Mouse (Mus musculus) lung, embryonic 16.5 days (tissue): ENCODE measurements around the gene Ip6k3. TPM values are rescaled to one million over a fixed set of nuclear protein-coding genes. Genes with fewer than 3 reads are reported as not detected.

Experiments
- ATAC-seq: fragments of 200-750 bp; cut with Nextera tagmentation; 2 replicates; pipeline ENCODE4 v1.8.0; 2017; ENCODE audit warnings: low read depth, mild to moderate bottlenecking, moderate library complexity
- H3K27ac ChIP-seq: fragments of 300-500 bp; sonication (generic); 2 replicates; pipeline ENCODE4 v1.5.1; 2014; ENCODE audit warnings: mild to moderate bottlenecking, control low read depth, low read length
- H3K27me3 ChIP-seq: fragments of 300-500 bp; sonication (generic); 2 replicates; pipeline ENCODE4 v1.6.1; 2014; ENCODE audit warnings: low read depth, low read length, mixed read lengths; ENCODE audit not compliant: control insufficient read depth, insufficient read depth
- H3K36me3 ChIP-seq: fragments of 300-500 bp; sonication (generic); 2 replicates; pipeline ENCODE4 v1.6.1; 2014; ENCODE audit warnings: low read length; ENCODE audit not compliant: control insufficient read depth, insufficient read depth
- H3K4me1 ChIP-seq: fragments of 300-500 bp; sonication (generic); replicated peaks from 2 replicates; pipeline ENCODE4 v1.6.1; 2014; ENCODE audit warnings: low read length, mixed read lengths; ENCODE audit not compliant: control insufficient read depth, insufficient read depth
- H3K4me2 ChIP-seq: fragments of 300-500 bp; sonication (generic); 2 replicates; pipeline ENCODE4 v1.6.1; 2014; ENCODE audit warnings: low read depth, low read length, control low read depth
- H3K4me3 ChIP-seq: fragments of 300-500 bp; sonication (generic); 2 replicates; pipeline ENCODE4 v1.5.1; 2014; ENCODE audit warnings: mild to moderate bottlenecking, low read length, control low read depth
- H3K9ac ChIP-seq: fragments of 300-500 bp; sonication (generic); 2 replicates; pipeline ENCODE4 v1.6.1; 2014; ENCODE audit warnings: low read length, control low read depth
- H3K9me3 ChIP-seq: fragments of 300-500 bp; sonication (generic); 2 replicates; pipeline ENCODE4 v1.6.1; 2016; ENCODE audit warnings: low read length; ENCODE audit not compliant: control insufficient read depth
- WGBS: fragments of 180-500 bp; shearing (Covaris S2); extraction: QIAGEN DNeasy Blood & Tissue Kit; methylation state at CpG from one replicate; pipeline ENCODE4 v1.1.7; 2014; 5-methylcytosine and 5-hydroxymethylcytosine counted together
- polyA plus RNA-seq: library from polyadenylated mRNA; unstranded; fragments of >200 nt; fragmentation: Nextera tagmentation; extraction: Ambion mirVana; gene quantifications from 2 replicates; pipeline ENCODE4 v1.2.1, GENCODE M21; 2015

Ip6k3 gene
- polyA plus RNA-seq, 1 experiment from 2014 or later: 0.16 TPM

GRCm38 (mm10) chr17:27176287-27176686 lies 8.7 kb upstream of the Ip6k3 start:
- no peak for ATAC-seq
- Histone ChIP-seq H3K9me3 (no peaks in the 10 kb centered on the region), H3K4me3 (no peak overlapping the region), H3K36me3 (no peaks in the 10 kb centered on the region), H3K27ac (no peak overlapping the region), H3K4me2 (no peak overlapping the region), H3K4me1 (peaks cover 3% of the 10 kb centered on the region; the same call in 1 of the 2 replicates), H3K27me3 (no peaks in the 10 kb centered on the region), H3K9ac (no peak overlapping the region)
- WGBS: 60% methylated on average over 3 of the region's 3 CpGs

DNA sequence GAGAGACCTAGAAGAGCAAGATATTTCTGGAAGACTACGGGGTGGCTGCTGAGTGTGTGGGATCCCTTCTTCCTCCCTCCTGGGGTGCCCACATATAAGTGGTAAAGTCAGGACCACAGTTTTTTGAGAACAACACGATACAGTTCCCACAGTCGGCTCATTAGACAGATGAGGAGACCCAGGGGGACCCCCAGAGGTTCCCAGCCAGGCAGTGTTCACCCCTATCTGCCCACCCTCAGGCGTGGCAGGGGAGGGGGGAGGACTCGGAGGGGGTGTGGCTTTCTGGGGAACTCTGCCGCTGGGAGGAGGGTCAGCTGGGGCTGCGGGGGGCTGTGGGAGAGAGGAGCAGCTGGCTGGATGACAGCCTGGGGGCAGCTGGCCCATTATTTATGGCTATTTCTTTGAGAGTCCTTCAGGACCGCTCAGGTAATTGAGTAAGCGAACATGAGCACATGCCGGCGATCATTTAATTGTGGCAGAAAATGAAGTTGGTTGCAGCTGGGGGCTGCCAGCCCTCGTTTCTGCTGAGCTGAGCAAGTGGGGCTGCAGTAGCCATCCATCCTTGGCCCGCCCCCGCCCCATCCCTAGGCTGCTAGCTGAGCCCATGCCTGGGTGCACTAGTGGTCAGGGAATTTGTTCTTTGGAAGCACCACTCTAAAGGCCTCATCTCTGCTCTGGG lies 7.7 kb upstream of the Ip6k3 start:
- ATAC-seq: no peak
- H3K4me2 ChIP-seq: no peak overlapping the region
- 25% methylated on average over 14 of the region's 14 CpGs for WGBS

GRCm38 (mm10) chr17:27173715-27174114 lies 6.1 kb upstream of the Ip6k3 start:
- Histone ChIP-seq H3K4me3 (no peak overlapping the region), H3K27ac (no peak overlapping the region), H3K27me3 (no peaks in the 10 kb centered on the region), H3K9me3 (no peaks in the 10 kb centered on the region), H3K4me2 (no peak overlapping the region), H3K4me1 (peaks cover 3% of the 10 kb centered on the region; the same call in 1 of the 2 replicates), H3K9ac (no peak overlapping the region), H3K36me3 (no peaks in the 10 kb centered on the region)
- ATAC-seq: no peak
- 53% methylated on average over 3 of the region's 3 CpGs for WGBS

More for the DNA sequence above, 7.7 kb upstream of the Ip6k3 start:
- H3K9me3 ChIP-seq: no peaks in the 10 kb centered on the region
- H3K9ac ChIP-seq: no peak overlapping the region
- no peak overlapping the region for H3K27ac ChIP-seq
- no peaks in the 10 kb centered on the region for H3K36me3 ChIP-seq
- peaks cover 3% of the 10 kb centered on the region; the same call in 1 of the 2 replicates for H3K4me1 ChIP-seq
- H3K27me3 ChIP-seq: no peaks in the 10 kb centered on the region
- H3K4me3 ChIP-seq: no peak overlapping the region

DNA sequence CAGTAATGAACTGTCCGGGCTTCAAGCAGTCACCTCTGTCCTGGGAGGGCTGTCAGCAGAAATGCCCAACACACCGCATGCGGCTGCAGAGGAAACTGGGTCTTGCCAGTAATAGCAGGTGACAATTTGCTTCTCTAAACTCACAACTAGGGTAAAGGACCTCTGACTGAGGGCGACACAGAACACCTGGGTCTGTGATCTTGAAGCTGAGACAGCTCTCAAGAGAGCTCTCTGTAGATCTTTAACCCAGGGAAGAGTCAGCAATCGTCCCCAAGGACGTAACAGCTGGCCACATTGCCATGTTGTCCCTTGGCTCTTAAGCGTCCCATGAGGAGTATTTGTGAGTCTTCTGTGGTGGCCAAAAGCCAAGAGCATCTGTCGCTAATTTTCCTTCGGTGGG lies 4.9 kb upstream of the Ip6k3 start:
- H3K36me3 ChIP-seq: no peaks in the 10 kb centered on the region
- H3K4me3 ChIP-seq: no peak overlapping the region
- no peak overlapping the region for H3K9ac ChIP-seq
- no peak for ATAC-seq
- peaks cover 3% of the 10 kb centered on the region; the same call in 1 of the 2 replicates for H3K4me1 ChIP-seq
- H3K9me3 ChIP-seq: no peaks in the 10 kb centered on the region
- 60% methylated on average over 9 of the region's 9 CpGs for WGBS
- no peak overlapping the region for H3K4me2 ChIP-seq
- no peak overlapping the region for H3K27ac ChIP-seq
- H3K27me3 ChIP-seq: no peaks in the 10 kb centered on the region

DNA sequence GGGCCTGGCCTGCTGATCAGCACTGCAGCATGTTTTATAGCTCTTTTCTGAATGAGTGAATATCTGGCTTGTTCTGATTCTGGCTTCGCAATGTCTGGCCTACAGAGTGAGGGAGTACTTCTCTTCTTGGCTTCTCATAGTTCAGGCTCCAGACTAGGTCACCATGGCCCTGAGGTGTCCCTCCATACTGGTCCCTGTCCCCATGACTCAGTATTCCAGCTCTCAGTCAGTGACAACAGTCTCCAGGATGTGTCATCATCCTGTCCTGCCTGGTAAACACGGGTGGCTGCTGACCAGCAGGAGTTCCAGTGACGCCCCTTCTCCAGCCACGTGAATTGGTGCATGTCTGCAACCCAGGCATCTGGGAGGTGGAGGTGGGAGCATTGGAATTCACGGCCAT lies 3.5 kb upstream of the Ip6k3 start:
- Histone ChIP-seq H3K4me3 (no peak overlapping the region), H3K36me3 (no peaks in the 10 kb centered on the region), H3K4me2 (no peak overlapping the region), H3K27me3 (no peaks in the 10 kb centered on the region), H3K4me1 (peaks cover 3% of the 10 kb centered on the region; the same call in 1 of the 2 replicates), H3K9me3 (no peaks in the 10 kb centered on the region), H3K9ac (no peak overlapping the region), H3K27ac (no peak overlapping the region)
- WGBS: 60% methylated on average over 5 of the region's 5 CpGs
- ATAC-seq: no peak

GRCm38 (mm10) chr17:27169952-27170695 lies 2.5 kb upstream of the Ip6k3 start:
- Histone ChIP-seq H3K9me3 (no peaks in the 10 kb centered on the region), H3K4me3 (no peak overlapping the region), H3K27me3 (no peaks in the 10 kb centered on the region), H3K9ac (no peak overlapping the region), H3K4me2 (no peak overlapping the region), H3K27ac (no peak overlapping the region), H3K36me3 (no peaks in the 10 kb centered on the region), H3K4me1 (no peaks in the 10 kb centered on the region)
- WGBS: 70% methylated on average over 11 of the region's 11 CpGs
- no peak for ATAC-seq

- Histone ChIP-seq H3K36me3 (no peaks in the 10 kb centered on the region), H3K9me3 (no peaks in the 10 kb centered on the region), H3K27ac (no peak overlapping the region), H3K4me1 (no peaks in the 10 kb centered on the region), H3K27me3 (no peaks in the 10 kb centered on the region), H3K4me2 (no peak overlapping the region), H3K9ac (no peak overlapping the region), H3K4me3 (no peak overlapping the region)
- 89% methylated on average over 4 of the region's 4 CpGs for WGBS
- ATAC-seq: no peak
Measured at GRCm38 (mm10) chr17:27168569-27168968, 974 bp upstream of the Ip6k3 start.

DNA sequence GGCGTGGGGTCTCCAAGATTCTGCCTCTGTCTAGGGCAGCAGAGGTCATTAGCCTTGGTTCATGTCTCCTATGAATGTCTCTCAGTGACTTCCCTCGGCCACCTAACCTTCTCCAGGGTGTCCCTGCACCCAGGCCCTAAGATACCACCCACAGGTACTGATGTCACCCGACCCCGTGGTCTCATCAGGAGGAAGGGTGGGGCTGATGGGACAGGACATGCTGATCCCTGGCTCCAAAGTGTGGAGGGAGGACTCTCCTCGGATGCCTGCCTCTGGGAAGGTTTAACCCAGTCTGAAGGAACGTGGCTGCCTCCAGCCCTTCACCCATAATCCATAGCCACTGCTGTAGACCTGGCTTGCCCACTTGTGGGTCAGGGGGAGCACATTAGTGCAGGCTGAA lies 694 bp downstream of the Ip6k3 start:
- Histone ChIP-seq H3K4me2 (no peak overlapping the region), H3K9me3 (no peaks in the 10 kb centered on the region), H3K36me3 (no peaks in the 10 kb centered on the region), H3K27me3 (no peaks in the 10 kb centered on the region), H3K9ac (no peak overlapping the region), H3K4me1 (no peaks in the 10 kb centered on the region), H3K4me3 (no peak overlapping the region), H3K27ac (no peak overlapping the region)
- WGBS: 60% methylated on average over 6 of the region's 6 CpGs
- ATAC-seq: no peak

GRCm38 (mm10) chr17:27165054-27165773 lies 2.4 kb downstream of the Ip6k3 start:
- H3K4me2 ChIP-seq: no peak overlapping the region
- no peak overlapping the region for H3K9ac ChIP-seq
- no peaks in the 10 kb centered on the region for H3K36me3 ChIP-seq
- H3K27ac ChIP-seq: no peak overlapping the region
- H3K4me1 ChIP-seq: no peaks in the 10 kb centered on the region
- no peaks in the 10 kb centered on the region for H3K27me3 ChIP-seq
- 57% methylated on average over 8 of the region's 8 CpGs for WGBS
- no peak for ATAC-seq
- H3K9me3 ChIP-seq: no peaks in the 10 kb centered on the region
- H3K4me3 ChIP-seq: no peak overlapping the region
